Mouse (Mus musculus) left cerebral cortex, adult 2 months (tissue): ENCODE results near the gene Ppa2. TPM values are rescaled to one million over a fixed set of nuclear protein-coding genes. Genes with fewer than 3 reads are reported as not detected.

ENCODE experiments used
- DNase-seq, 2 experiments: peaks; one replicate each; pipeline ENCODE4 v3.0.0; 2021 to 2022; ENCODE audit warnings: low spot score in 2 of 2, mixed read lengths in 1 of 2; ENCODE audit errors: extremely low spot score in 1 of 2
- H3K27ac ChIP-seq: fragments of 200-600 bp; 2 replicates; pipeline ENCODE4 v1.8.1; 2022
- H3K4me3 ChIP-seq: fragments of 200-600 bp; 2 replicates; pipeline ENCODE4 v1.8.1; 2022
- CTCF ChIP-seq: fragments of 200-600 bp; IDR thresholded peaks from 2 replicates; pipeline ENCODE4 v1.8.1; 2022; ENCODE audit warnings: antibody characterized with exemption, mild to moderate bottlenecking, moderate library complexity
- intact Hi-C: fragments of 180-260 bp; cut with DNase I; formaldehyde crosslinking; loops from one replicate; pipeline ENCODE4 v1.15.1; 2025
- total RNA-seq, 2 experiments: library from RNA; stranded (reverse); gene quantifications; 2 replicates each; pipeline ENCODE4 v1.2.3; 2021

The Ppa2 gene
- total RNA-seq, 2 experiments from 2014 or later = 50.0 to 52.5 TPM

- no peak overlapping the region for H3K4me3 ChIP-seq
- intact Hi-C loops = no loop called here
- TF ChIP-seq CTCF = no peak
- H3K27ac ChIP-seq = no peak overlapping the region
- DNase-seq = no peak
These were observed 101.3 kb downstream of the Ppa2 start for GRCm38 (mm10) chr3:133411123-133411675.

DNA sequence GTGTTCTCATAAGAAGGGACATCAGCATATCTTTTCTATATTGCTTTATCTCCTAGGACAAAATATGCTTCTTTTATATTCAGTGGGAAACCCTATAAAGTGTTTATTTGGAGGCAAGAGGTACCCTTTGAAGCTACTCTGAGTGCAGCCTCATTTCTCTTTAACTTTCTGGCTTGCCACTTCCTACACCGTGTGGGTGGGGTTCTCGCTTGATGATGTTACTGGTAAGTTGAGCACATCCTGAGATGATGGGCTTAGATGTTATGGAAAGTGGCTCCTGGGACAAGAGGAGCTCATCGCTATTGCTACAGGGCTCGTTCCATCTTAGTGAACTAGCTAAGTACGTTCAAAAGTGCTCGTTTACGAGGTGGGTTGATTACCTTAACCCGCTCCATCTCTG is 101.9 kb downstream of the Ppa2 start:
- DNase-seq = no peak
- no peak overlapping the region for H3K4me3 ChIP-seq
- TF ChIP-seq CTCF = no peak
- intact Hi-C loops = no loop called here
- H3K27ac ChIP-seq = no peak overlapping the region

DNA sequence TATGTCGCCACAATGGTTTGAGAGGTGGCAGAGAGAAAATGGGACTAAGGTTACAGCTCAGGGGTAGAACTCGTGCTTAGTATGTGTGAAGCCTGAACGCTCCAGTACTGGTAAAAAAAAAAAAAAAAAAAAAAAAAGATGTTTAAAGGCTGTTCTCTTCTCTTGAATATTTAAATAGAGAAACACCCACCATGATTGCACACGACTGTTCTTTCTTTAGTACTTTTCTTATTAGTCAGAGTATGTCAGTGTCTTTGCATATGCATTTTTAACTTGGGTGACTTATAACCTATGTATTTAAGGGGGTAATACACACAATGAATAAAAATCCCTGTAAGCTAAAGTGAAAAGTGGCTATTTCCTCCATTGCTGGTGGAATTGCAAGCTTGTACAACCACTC is 104.8 kb downstream of the Ppa2 start:
- intact Hi-C loops = no loop called here
- no peak for TF ChIP-seq CTCF
- Histone ChIP-seq H3K4me3 (no peak overlapping the region), H3K27ac (no peak overlapping the region)
- DNase-seq = no peak

DNA sequence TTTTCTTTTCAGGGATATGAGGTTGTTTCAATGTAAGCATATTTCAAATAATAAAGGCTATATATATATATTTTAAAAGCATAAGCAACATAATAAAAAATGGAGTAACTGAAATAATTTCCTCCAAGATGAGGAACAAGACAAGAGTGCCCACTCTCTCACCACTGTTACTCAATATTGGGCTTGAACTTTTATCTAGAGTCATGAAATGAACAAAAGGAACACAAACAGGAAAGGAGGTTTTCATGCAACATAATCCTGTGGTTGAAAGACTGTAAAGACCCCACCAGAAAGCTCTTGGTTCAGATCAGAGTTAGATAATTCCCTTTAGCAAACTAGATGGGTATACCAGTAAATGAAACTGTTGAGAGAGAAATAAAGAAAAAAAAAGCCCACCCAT is 113.2 kb downstream of the Ppa2 start:
- no peak overlapping the region for H3K27ac ChIP-seq
- intact Hi-C loops = no loop called here
- TF ChIP-seq CTCF = no peak
- no peak for DNase-seq
- no peak overlapping the region for H3K4me3 ChIP-seq

Other genes starting within 250 kb of the Ppa2 start
- 10 to 100 TPM; 13.1 to 15.5 TPM for gene Ints12, start 218.3 kb upstream of the Ppa2 start, total RNA-seq
- gene Gstcd, start 218.1 kb upstream of the Ppa2 start, total RNA-seq = 10 to 100 TPM; 10.0 to 10.9 TPM
- gene Arhgef38, start 75.2 kb upstream of the Ppa2 start, total RNA-seq = not detected
- 10 to 100 TPM; 47.9 to 58.6 TPM for gene Tet2, start 235.0 kb downstream of the Ppa2 start, total RNA-seq